Mouse (Mus musculus): Measurements from ENCODE around the gene Hist1h1a. TPM values are rescaled to one million over a fixed set of nuclear protein-coding genes. Genes with fewer than 3 reads are reported as not detected.
A peak's percentile ranks its signal among the peaks of the same experiment; 100 is the strongest.

Gene Hist1h1a
- total and polyA plus RNA-seq, 3 experiments = 2.4 to 1,163 (median 30.9) TPM

DNA sequence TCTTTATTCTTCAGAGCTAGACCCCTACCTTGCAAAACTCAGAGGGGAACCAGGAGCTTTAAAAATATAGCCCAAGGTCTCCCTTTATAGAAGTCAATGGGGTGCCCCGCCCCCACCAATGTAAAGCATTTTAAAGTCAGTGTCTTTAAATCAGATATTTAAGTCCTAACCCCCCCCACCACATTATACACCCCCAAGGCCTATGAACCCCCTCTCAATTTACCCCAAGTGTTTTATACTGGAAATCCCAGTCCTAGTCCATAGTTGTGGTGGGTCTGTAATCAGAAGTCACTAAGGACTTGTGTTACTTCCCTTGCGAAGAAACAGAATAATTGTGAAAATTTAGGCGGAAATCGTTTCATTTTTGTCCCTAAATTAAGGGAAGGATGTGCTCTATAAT lies 25.4 kb upstream of the Hist1h1a start:
- dilution Hi-C loops (cut with MboI; ENCODE audit: extremely low pct_ligation_motif_present, extremely low pct_unique_long_range_greater_than_20kb, low sequenced_read_pairs) (no loop called here), in situ Hi-C loops (cut with MboI; ENCODE audit: low pct_ligation_motif_present, low pct_unique_long_range_greater_than_20kb, low sequenced_read_pairs) (loop anchor here (5.0 kb wide), 1 partner anchor 36 kb away; no protein-coding TSS in a partner anchor)
- H3K4me3 ChIP-seq (replicated peaks in 1 of 3; ENCODE audit: low read depth in 2 of 3, low read length in 2 of 3, poor library complexity in 1 of 3) = peak overlapping the region in 1 of 3 experiments; percentile 12
- H3K79me2 ChIP-seq (replicated peaks; ENCODE audit: control insufficient read depth, extremely low read depth, insufficient read depth, poor library complexity, severe bottlenecking) = no peaks in the 10 kb centered on the region
- DNase-seq (ENCODE audit: extremely low read depth) = no peak
- TF ChIP-seq UBTF (IDR thresholded peaks at IDR 0.05; ENCODE audit: low read depth, low read length) (no peak), ETS1 (conservative IDR thresholded peaks at IDR 0.05; ENCODE audit: low read depth, low read length) (no peak), EP300 (IDR thresholded peaks at IDR 0.05; ENCODE audit: low read length) (no peak), CHD1 (IDR thresholded peaks at IDR 0.05; ENCODE audit: low read depth, low read length) (0 out of 2 replicates have a peak, but pooled peaks have one; percentile 25), CHD2 (IDR thresholded peaks at IDR 0.05; ENCODE audit: low read length) (peak; percentile 69), IRF4 (IDR thresholded peaks at IDR 0.05; ENCODE audit: low read depth, low read length) (no peak), JUND (conservative IDR thresholded peaks at IDR 0.05; ENCODE audit: low read depth, low read length) (no peak), PAX5 (IDR thresholded peaks at IDR 0.05; ENCODE audit: low read length) (no peak), NRF1 (IDR thresholded peaks at IDR 0.05; ENCODE audit: low read depth, low read length) (no peak), ELF1 (IDR thresholded peaks at IDR 0.05; ENCODE audit: low read depth, low read length) (no peak), ZKSCAN1 (IDR thresholded peaks at IDR 0.05; ENCODE audit: borderline replicate concordance, low read depth, low read length) (no peak), TCF12 (IDR thresholded peaks at IDR 0.05; ENCODE audit: low read depth, low read length) (no peak), RCOR1 (conservative IDR thresholded peaks at IDR 0.05; ENCODE audit: low read depth, low read length) (no peak), HCFC1 (IDR thresholded peaks at IDR 0.05; ENCODE audit: low read depth, low read length) (no peak)
- peak overlapping the region; percentile 66 for H3K9ac ChIP-seq (ENCODE audit: insufficient read depth, low read depth)
- no peaks in the 10 kb centered on the region for H3K27me3 ChIP-seq (replicated peaks)
- no peaks in the 10 kb centered on the region for H3K9me3 ChIP-seq (replicated peaks; ENCODE audit: low read length)
- no peaks in the 10 kb centered on the region for H3K36me3 ChIP-seq (replicated peaks in 1 of 2; ENCODE audit: control insufficient read depth in 1 of 2, insufficient read depth in 1 of 2, low read length in 1 of 2)
- no peak overlapping the region for H3K27ac ChIP-seq (ENCODE audit: insufficient read depth, low read depth)
- peaks cover under 1 to 22% of the 10 kb centered on the region in 2 experiments; a peak in 3 of 4 replicates for H3K4me1 ChIP-seq (ENCODE audit: control insufficient read depth in 1 of 2, insufficient read depth in 2 of 2)
- H3K4me2 ChIP-seq (ENCODE audit: insufficient read depth, low read depth, poor library complexity, severe bottlenecking) = peak overlapping the region; percentile 61; the same call in 1 of the 2 replicates

DNA sequence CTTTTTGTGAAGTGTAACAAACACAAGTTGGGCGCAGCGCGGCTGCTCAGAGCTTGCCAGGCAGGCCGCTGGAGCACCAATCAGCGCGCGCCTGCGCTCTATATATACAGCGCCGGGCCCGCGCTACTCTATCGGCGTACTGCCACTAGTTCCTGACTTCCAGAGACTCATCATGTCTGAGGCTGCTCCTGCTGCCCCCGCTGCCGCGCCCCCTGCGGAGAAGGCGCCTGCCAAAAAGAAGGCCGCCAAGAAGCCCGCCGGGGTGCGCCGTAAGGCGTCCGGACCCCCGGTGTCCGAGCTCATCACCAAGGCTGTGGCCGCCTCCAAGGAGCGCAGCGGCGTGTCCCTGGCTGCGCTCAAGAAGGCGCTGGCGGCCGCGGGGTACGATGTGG lies 24.8 kb upstream of the Hist1h1a start, which contains the start of gene Hist1h1c:
Gene Hist1h1c, plus strand, starts transcription at position 132 of the 392 bp plus-strand sequence.
- DNase-seq (ENCODE audit: extremely low read depth) = peak; percentile 91
- Histone ChIP-seq H3K36me3 (replicated peaks in 1 of 2; ENCODE audit: control insufficient read depth in 1 of 2, insufficient read depth in 1 of 2, low read length in 1 of 2) (no peaks in the 10 kb centered on the region), H3K4me3 (replicated peaks in 1 of 3; ENCODE audit: low read depth in 2 of 3, low read length in 2 of 3, poor library complexity in 1 of 3) (peak within 1 kb of the TSS; percentile 54 to 74 (median 54)), H3K9ac (ENCODE audit: insufficient read depth, low read depth) (peak within 1 kb of the TSS; percentile 100), H3K9me3 (replicated peaks; ENCODE audit: low read length) (no peaks in the 10 kb centered on the region), H3K4me2 (ENCODE audit: insufficient read depth, low read depth, poor library complexity, severe bottlenecking) (peak within 1 kb of the TSS; percentile 61), H3K27ac (ENCODE audit: insufficient read depth, low read depth) (peak within 1 kb of the TSS; percentile 95), H3K4me1 (ENCODE audit: control insufficient read depth in 1 of 2, insufficient read depth in 2 of 2) (peaks cover 3 to 26% of the 10 kb centered on the region in 2 experiments; a peak in 3 of 4 replicates), H3K79me2 (replicated peaks; ENCODE audit: control insufficient read depth, extremely low read depth, insufficient read depth, poor library complexity, severe bottlenecking) (no peaks in the 10 kb centered on the region), H3K27me3 (replicated peaks) (no peaks in the 10 kb centered on the region)
- in situ Hi-C loops (cut with MboI; ENCODE audit: low pct_ligation_motif_present, low pct_unique_long_range_greater_than_20kb, low sequenced_read_pairs) (loop anchor here (5.0 kb wide), 1 partner anchor 36 kb away; no protein-coding TSS in a partner anchor), dilution Hi-C loops (cut with MboI; ENCODE audit: extremely low pct_ligation_motif_present, extremely low pct_unique_long_range_greater_than_20kb, low sequenced_read_pairs) (no loop called here)
- TF ChIP-seq ZMIZ1 (IDR thresholded peaks at IDR 0.05; ENCODE audit: low read depth, low read length) = peak; percentile 100
- peak; percentile 85 for TF ChIP-seq MAZ (IDR thresholded peaks at IDR 0.05; ENCODE audit: low read depth, low read length)
- no peak for TF ChIP-seq ZNF384 (IDR thresholded peaks at IDR 0.05; ENCODE audit: low read depth, low read length)
- TF ChIP-seq MXI1 (IDR thresholded peaks at IDR 0.05; ENCODE audit: low read depth, low read length) = no peak; the same call in 1 of the 2 replicates
- TF ChIP-seq NELFE (IDR thresholded peaks at IDR 0.05; ENCODE audit: low read depth, low read length) = peak; percentile 100
- TF ChIP-seq ZC3H11A (IDR thresholded peaks at IDR 0.05; ENCODE audit: low read depth, low read length) = no peak
- TF ChIP-seq USF2 (conservative IDR thresholded peaks at IDR 0.05; ENCODE audit: low read depth, low read length) = no peak
- TF ChIP-seq KAT2A (IDR thresholded peaks at IDR 0.05; ENCODE audit: insufficient replicate concordance, low read length) = 0 out of 2 replicates have a peak, but pooled peaks have one; percentile 64
- TF ChIP-seq RCOR1 (conservative IDR thresholded peaks at IDR 0.05; ENCODE audit: low read depth, low read length) = peak; percentile 90; the same call in 1 of the 2 replicates
- TF ChIP-seq TCF12 (IDR thresholded peaks at IDR 0.05; ENCODE audit: low read depth, low read length) = peak; percentile 100
- TF ChIP-seq BHLHE40 (IDR thresholded peaks at IDR 0.05; ENCODE audit: low read depth, low read length) = peak; percentile 29; the same call in 1 of the 2 replicates
- no peak for TF ChIP-seq JUND (conservative IDR thresholded peaks at IDR 0.05; ENCODE audit: low read depth, low read length)
- TF ChIP-seq TBP (conservative IDR thresholded peaks at IDR 0.05; ENCODE audit: low read depth, low read length) = peak; percentile 98
- TF ChIP-seq SMC3 (IDR thresholded peaks at IDR 0.05; ENCODE audit: low read depth, low read length) = no peak
- peak; percentile 19; the same call in 1 of the 2 replicates for TF ChIP-seq ETS1 (conservative IDR thresholded peaks at IDR 0.05; ENCODE audit: low read depth, low read length)
- no peak for TF ChIP-seq CHD1 (IDR thresholded peaks at IDR 0.05; ENCODE audit: low read depth, low read length)
- TF ChIP-seq IRF4 (IDR thresholded peaks at IDR 0.05; ENCODE audit: low read depth, low read length) = 0 out of 2 replicates have a peak, but pooled peaks have one; percentile 46
- TF ChIP-seq GABPA (IDR thresholded peaks at IDR 0.05; ENCODE audit: insufficient replicate concordance, low read depth, low read length) = no peak
- TF ChIP-seq MAFK (IDR thresholded peaks at IDR 0.05; ENCODE audit: insufficient replicate concordance, low read length) = no peak
- TF ChIP-seq MYC (IDR thresholded peaks at IDR 0.05; ENCODE audit: low read depth, low read length) = no peak
- TF ChIP-seq ELF1 (IDR thresholded peaks at IDR 0.05; ENCODE audit: low read depth, low read length) = peak; percentile 42; the same call in 1 of the 2 replicates
- TF ChIP-seq HCFC1 (IDR thresholded peaks at IDR 0.05; ENCODE audit: low read depth, low read length) = peak; percentile 64; the same call in 1 of the 2 replicates
- no peak for TF ChIP-seq RAD21 (IDR thresholded peaks at IDR 0.05; ENCODE audit: low read depth, low read length)
- TF ChIP-seq POLR2A (IDR thresholded peaks at IDR 0.05; ENCODE audit: low read depth, low read length) = peak; percentile 95
- TF ChIP-seq CHD2 (IDR thresholded peaks at IDR 0.05; ENCODE audit: low read length) = peak; percentile 37
- no peak for TF ChIP-seq ZKSCAN1 (IDR thresholded peaks at IDR 0.05; ENCODE audit: borderline replicate concordance, low read depth, low read length)

All from CH12.LX (cell line).